Comparison of ENCODE assay signal across 7 mouse cellular contexts in genomic region chr17:67696694-67697386, GRCm38 (mm10). TPM values are rescaled to one million over a fixed set of nuclear protein-coding genes. Genes with fewer than 3 reads are reported as not detected.
A peak's percentile ranks its signal among the peaks of the same experiment; 100 is the strongest.
DNase-seq lines count a peak whose midpoint lies in the region; ATAC-seq and TF ChIP-seq lines count a peak whose summit lies in the region.

Lama1 (plus strand) TSS chr17:67697259.

- no peaks in the 10 kb centered on the region for H3K36me3 ChIP-seq in hindbrain, embryonic 12.5 days
- no peaks in the 10 kb centered on the region for H3K36me3 ChIP-seq in limb, embryonic 11.5 days (ENCODE audit: control insufficient read depth, insufficient read depth, low read length)
- H3K36me3 ChIP-seq in small intestine, adult 2 months (ENCODE audit: control insufficient read depth, insufficient read depth, low read length) = no peaks in the 10 kb centered on the region

- TF ChIP-seq CTCF in small intestine, adult 2 months (IDR thresholded peaks at IDR 0.05; ENCODE audit: extremely low read depth, insufficient read length, insufficient replicate concordance, low read depth, low read length) = no peak

- DNase-seq in ZHBTc4 (ENCODE audit: low read depth, low spot score) = peak; percentile 96
- peak; percentile 28 to 47 for DNase-seq in cerebellum, postnatal 14 days
- peak; percentile 11 to 27 for DNase-seq in gastrocnemius, adult 8-10 months (ENCODE audit: low spot score in 2 of 2)
- peak; percentile 91 for DNase-seq in limb, embryonic 11.5 days (ENCODE audit: low spot score)
- DNase-seq in mesoderm, embryonic 11.5 days (ENCODE audit: low read depth, low spot score) = peak; percentile 92

- TF ChIP-seq POLR2A in small intestine, adult 2 months (IDR thresholded peaks at IDR 0.05; ENCODE audit: low read depth, low read length) = no peak

- peak; percentile 88 for ATAC-seq in hindbrain, embryonic 12.5 days (ENCODE audit: low FRiP score)
- ATAC-seq in limb, embryonic 11.5 days (ENCODE audit: insufficient number of reproducible peaks, low FRiP score, low TSS enrichment, low read depth) = peak; percentile 91

- peak within 1 kb of the TSS; percentile 92 for H3K4me2 ChIP-seq in hindbrain, embryonic 12.5 days (replicated peaks)
- peak within 1 kb of the TSS; percentile 96 for H3K4me2 ChIP-seq in limb, embryonic 11.5 days (ENCODE audit: low read depth, severe bottlenecking)

- no peaks in the 10 kb centered on the region for H3K27me3 ChIP-seq in hindbrain, embryonic 12.5 days
- peaks cover 5% of the 10 kb centered on the region; the same call in 1 of the 2 replicates for H3K27me3 ChIP-seq in limb, embryonic 11.5 days (ENCODE audit: control insufficient read depth, insufficient read depth, low read length)
- H3K27me3 ChIP-seq in small intestine, adult 2 months (ENCODE audit: control insufficient read depth, insufficient read depth, low read length) = no peaks in the 10 kb centered on the region

- peak within 1 kb of the TSS; percentile 83 for H3K9ac ChIP-seq in hindbrain, embryonic 12.5 days
- H3K9ac ChIP-seq in limb, embryonic 11.5 days (ENCODE audit: low read length) = peak within 1 kb of the TSS; percentile 69

- peak within 1 kb of the TSS; percentile 77 for H3K27ac ChIP-seq in hindbrain, embryonic 12.5 days
- no peak within 1 kb of the TSS for H3K27ac ChIP-seq in limb, embryonic 11.5 days (replicated peaks; ENCODE audit: low read depth, low read length)
- no peak within 1 kb of the TSS for H3K27ac ChIP-seq in small intestine, adult 2 months (ENCODE audit: insufficient read depth, low read depth, low read length)

- peak within 1 kb of the TSS; percentile 81 for H3K4me3 ChIP-seq in hindbrain, embryonic 12.5 days
- peak within 1 kb of the TSS; percentile 72 for H3K4me3 ChIP-seq in limb, embryonic 11.5 days (ENCODE audit: low read depth, low read length)
- H3K4me3 ChIP-seq in small intestine, adult 2 months (ENCODE audit: low read depth, low read length) = peak within 1 kb of the TSS; percentile 57

- WGBS in hindbrain, embryonic 12.5 days = 3% methylated on average over 18 of the region's 32 CpGs
- 3% methylated on average over 32 of the region's 32 CpGs for WGBS in limb, embryonic 11.5 days
- WGBS in small intestine, adult 2 months = 4% methylated on average over 32 of the region's 32 CpGs

- peaks cover 38% of the 10 kb centered on the region for H3K4me1 ChIP-seq in hindbrain, embryonic 12.5 days
- peaks cover 12% of the 10 kb centered on the region for H3K4me1 ChIP-seq in limb, embryonic 11.5 days (ENCODE audit: control insufficient read depth, insufficient read depth, low read length)
- no peaks in the 10 kb centered on the region for H3K4me1 ChIP-seq in small intestine, adult 2 months (ENCODE audit: control insufficient read depth, insufficient read depth, insufficient read length, low read length)

- no peaks in the 10 kb centered on the region for H3K9me3 ChIP-seq in hindbrain, embryonic 12.5 days (replicated peaks)
- no peaks in the 10 kb centered on the region for H3K9me3 ChIP-seq in limb, embryonic 11.5 days (ENCODE audit: control insufficient read depth, low read length)

RNA-seq across cellular contexts. Expression of gene Lama1, which starts in this region (rescaled TPM):
- under 1 TPM; 0.05 to 0.38 (median 0.06) TPM for total RNA-seq in gastrocnemius, adult 8-10 months (2022)
- 14.7 and 19.2 TPM in 2 replicates for polyA plus RNA-seq in hindbrain, embryonic 12.5 days (2016; fragmentation: Nextera tagmentation; extraction: Ambion mirVana)
- polyA plus RNA-seq in limb, embryonic 11.5 days (2014; fragmentation: Nextera tagmentation; extraction: Ambion mirVana) = 4.9 and 5.2 TPM in 2 replicates
- polyA plus RNA-seq in small intestine, adult 2 months (2012; rRNA removed) = 0.96 and 1.2 TPM in 2 replicates

Comparison
In these comparisons a context has a peak if more than half of its experiments do, and no peak if none do; other contexts are left out.
1. Peak in DNase-seq in gastrocnemius, adult 8-10 months; RNA of the gene not detected or under 1 TPM.
2. DNase-seq: peak in every context shown above with its lines; median percentile 96 in ZHBTc4; 92 in mesoderm, embryonic 11.5 days; 91 in limb, embryonic 11.5 days; 38 in cerebellum, postnatal 14 days; 19 in gastrocnemius, adult 8-10 months.